Comparison of ENCODE assay signal across 11 mouse cellular contexts in genomic region chr9:106139763-106140162, GRCm38 (mm10). TPM values are rescaled to one million over a fixed set of nuclear protein-coding genes. Genes with fewer than 3 reads are reported as not detected.
DNase-seq lines count a peak whose midpoint lies in the region; ATAC-seq lines count a peak whose summit lies in the region.
"Had no signal": no experiment of that assay in that cellular context is flagged by ENCODE, and none has a peak within 500 bp of the region (broad histone marks: within the 10 kb centered on the region; RNA-seq: fewer than 3 reads in every experiment).

No protein-coding gene starts in this region.

- H3K9me3 ChIP-seq in hindbrain, embryonic 15.5 days = no peaks in the 10 kb centered on the region
- H3K9me3 ChIP-seq in neural tube, embryonic 14.5 days (ENCODE audit: control insufficient read depth, low read length) = no peaks in the 10 kb centered on the region
- H3K9me3 ChIP-seq: heart, embryonic 10.5 days had no signal

- H3K4me3 ChIP-seq in hindbrain, embryonic 15.5 days = no peak overlapping the region
- no peak overlapping the region for H3K4me3 ChIP-seq in neural tube, embryonic 14.5 days (ENCODE audit: low read depth, low read length)
- H3K4me3 ChIP-seq: heart, embryonic 10.5 days had no signal

- peak overlapping the region; percentile 57 for H3K27ac ChIP-seq in hindbrain, embryonic 15.5 days (replicated peaks)
- H3K27ac ChIP-seq in neural tube, embryonic 14.5 days (ENCODE audit: low read depth, low read length) = peak overlapping the region; percentile 28; the same call in 1 of the 2 replicates
- H3K27ac ChIP-seq: heart, embryonic 10.5 days; kidney, postnatal 0 days; liver, embryonic 14.5 days had no signal

- WGBS in hindbrain, embryonic 15.5 days = 23% methylated on average over 10 of the region's 10 CpGs
- 15% methylated on average over 10 of the region's 10 CpGs for WGBS in neural tube, embryonic 14.5 days

- H3K27me3 ChIP-seq in hindbrain, embryonic 15.5 days = no peaks in the 10 kb centered on the region
- no peaks in the 10 kb centered on the region for H3K27me3 ChIP-seq in neural tube, embryonic 14.5 days (ENCODE audit: control insufficient read depth, insufficient read depth, low read length)

- H3K4me1 ChIP-seq in hindbrain, embryonic 15.5 days (replicated peaks) = peaks cover 27% of the 10 kb centered on the region
- peaks cover 7% of the 10 kb centered on the region; the same call in 1 of the 2 replicates for H3K4me1 ChIP-seq in neural tube, embryonic 14.5 days (ENCODE audit: control insufficient read depth, insufficient read depth, low read length)

- no peaks in the 10 kb centered on the region for H3K36me3 ChIP-seq in hindbrain, embryonic 15.5 days
- no peaks in the 10 kb centered on the region for H3K36me3 ChIP-seq in neural tube, embryonic 14.5 days (ENCODE audit: control insufficient read depth, insufficient read depth, low read length)
- H3K36me3 ChIP-seq: heart, embryonic 10.5 days had no signal

- peak; percentile 57 for ATAC-seq in hindbrain, embryonic 15.5 days (ENCODE audit: low FRiP score, low read depth)
- peak; percentile 58; the same call in 1 of the 2 replicates for ATAC-seq in neural tube, embryonic 14.5 days (ENCODE audit: low read depth)
- ATAC-seq in erythroid progenitor cell, adult 5-6 weeks (replicated peaks; ENCODE audit: low FRiP score, poor library complexity, severe bottlenecking) = no peak

- no peak overlapping the region for H3K4me2 ChIP-seq in hindbrain, embryonic 15.5 days
- no peak overlapping the region for H3K4me2 ChIP-seq in neural tube, embryonic 14.5 days (ENCODE audit: low read depth, low read length)

- H3K9ac ChIP-seq in hindbrain, embryonic 15.5 days = no peak overlapping the region
- H3K9ac ChIP-seq in neural tube, embryonic 14.5 days (replicated peaks; ENCODE audit: low read depth, low read length) = no peak overlapping the region
- H3K9ac ChIP-seq: liver, embryonic 14.5 days had no signal

- peak; percentile 71 to 80 for DNase-seq in cerebellum, postnatal 10 days
- no peak for DNase-seq in cerebellum, adult 11 months
- DNase-seq in right cerebral cortex, postnatal 14 days = peak; percentile 47
- DNase-seq in right cerebral cortex, postnatal 25 days = no peak
- no peak for DNase-seq in heart, adult 8-10 months (ENCODE audit: low spot score)

RNA-seq across cellular contexts. Expression of gene Glyctk, which starts 18.2 kb away (rescaled TPM):
- polyA plus RNA-seq in hindbrain, embryonic 15.5 days (2015; fragmentation: Nextera tagmentation; extraction: Ambion mirVana) = 2.8 TPM in 2 replicates
- 3.3 and 4.3 TPM in 2 replicates for polyA plus RNA-seq in neural tube, embryonic 14.5 days (2014; fragmentation: Nextera tagmentation; extraction: Ambion mirVana)
- 0.84 TPM in 1 of 2 replicates, not detected in the other for total RNA-seq in erythroid progenitor cell, adult 5-6 weeks (2015; ENCODE audit: low replicate concordance)
- 0.51 TPM in 1 of 2 replicates, not detected in the other for total RNA-seq in erythroid progenitor cell, adult 5-6 weeks (2017; ENCODE audit: low replicate concordance)
- total RNA-seq in heart, adult 8-10 months (2022) = 1 to 10 TPM; 1.5 to 2.6 (median 1.9) TPM

RNA-seq across cellular contexts. Expression of gene Wdr82, which starts 31.0 kb away (rescaled TPM):
- 35.9 and 36.6 TPM in 2 replicates for polyA plus RNA-seq in hindbrain, embryonic 15.5 days (2015; fragmentation: Nextera tagmentation; extraction: Ambion mirVana)
- polyA plus RNA-seq in neural tube, embryonic 14.5 days (2014; fragmentation: Nextera tagmentation; extraction: Ambion mirVana) = 37.4 and 40.4 TPM in 2 replicates
- total RNA-seq in erythroid progenitor cell, adult 5-6 weeks (2015; ENCODE audit: low replicate concordance) = 18.0 and 26.0 TPM in 2 replicates
- total RNA-seq in erythroid progenitor cell, adult 5-6 weeks (2017; ENCODE audit: low replicate concordance) = 25.9 and 31.7 TPM in 2 replicates
- total RNA-seq in heart, adult 8-10 months (2022) = 10 to 100 TPM; 29.6 to 38.5 (median 34.0) TPM

RNA-seq across cellular contexts. Expression of gene Col6a4, which starts 43.2 kb away (rescaled TPM):
- 1.1 and 1.4 TPM in 2 replicates for polyA plus RNA-seq in hindbrain, embryonic 15.5 days (2015; fragmentation: Nextera tagmentation; extraction: Ambion mirVana)
- 0.21 and 0.40 TPM in 2 replicates for polyA plus RNA-seq in neural tube, embryonic 14.5 days (2014; fragmentation: Nextera tagmentation; extraction: Ambion mirVana)
- total RNA-seq in erythroid progenitor cell, adult 5-6 weeks (2015; ENCODE audit: low replicate concordance) = not detected in 2 replicates
- total RNA-seq in erythroid progenitor cell, adult 5-6 weeks (2017; ENCODE audit: low replicate concordance) = not detected in 2 replicates
- not detected for total RNA-seq in heart, adult 8-10 months (2022)

RNA-seq across cellular contexts. Expression of gene Ppm1m, which starts 59.8 kb away (rescaled TPM):
- 17.6 and 21.2 TPM in 2 replicates for polyA plus RNA-seq in hindbrain, embryonic 15.5 days (2015; fragmentation: Nextera tagmentation; extraction: Ambion mirVana)
- 11.1 and 14.4 TPM in 2 replicates for polyA plus RNA-seq in neural tube, embryonic 14.5 days (2014; fragmentation: Nextera tagmentation; extraction: Ambion mirVana)
- 9.4 and 25.6 TPM in 2 replicates for total RNA-seq in erythroid progenitor cell, adult 5-6 weeks (2015; ENCODE audit: low replicate concordance)
- total RNA-seq in erythroid progenitor cell, adult 5-6 weeks (2017; ENCODE audit: low replicate concordance) = 6.1 and 10.3 TPM in 2 replicates
- 10 to 100 TPM in 3 of 4 experiments, 1 to 10 TPM in 1; 9.4 to 12.8 (median 12.3) TPM for total RNA-seq in heart, adult 8-10 months (2022)

Comparison
In these comparisons a context has a peak if more than half of its experiments do, and no peak if none do; other contexts are left out.
1. DNase-seq: peak in cerebellum, postnatal 10 days (2 of 2) and right cerebral cortex, postnatal 14 days (single experiment); none in cerebellum, adult 11 months (single experiment), right cerebral cortex, postnatal 25 days (single experiment) and heart, adult 8-10 months (single experiment).